Mouse (Mus musculus): ENCODE measurements around the gene Pigf.

GRCm38 (mm10) chr17:86997323-86997722 is 27.9 kb downstream of the Pigf start:
- TF ChIP-seq CTCF (IDR thresholded peaks at IDR 0.05; ENCODE audit: borderline replicate concordance, insufficient read depth, low read length) (no peak), POLR2A (IDR thresholded peaks at IDR 0.05; ENCODE audit: low read depth, low read length) (no peak)

All from embryonic fibroblast, embryonic 13.5 days (primary cell).